Mouse (Mus musculus) cerebellum, adult 9-10 months (tissue): ENCODE measurements around the gene Wdr17.

ENCODE experiments used
- DNase-seq: peaks from one replicate; pipeline ENCODE4 v3.0.0; 2022

The Wdr17 gene

DNA sequence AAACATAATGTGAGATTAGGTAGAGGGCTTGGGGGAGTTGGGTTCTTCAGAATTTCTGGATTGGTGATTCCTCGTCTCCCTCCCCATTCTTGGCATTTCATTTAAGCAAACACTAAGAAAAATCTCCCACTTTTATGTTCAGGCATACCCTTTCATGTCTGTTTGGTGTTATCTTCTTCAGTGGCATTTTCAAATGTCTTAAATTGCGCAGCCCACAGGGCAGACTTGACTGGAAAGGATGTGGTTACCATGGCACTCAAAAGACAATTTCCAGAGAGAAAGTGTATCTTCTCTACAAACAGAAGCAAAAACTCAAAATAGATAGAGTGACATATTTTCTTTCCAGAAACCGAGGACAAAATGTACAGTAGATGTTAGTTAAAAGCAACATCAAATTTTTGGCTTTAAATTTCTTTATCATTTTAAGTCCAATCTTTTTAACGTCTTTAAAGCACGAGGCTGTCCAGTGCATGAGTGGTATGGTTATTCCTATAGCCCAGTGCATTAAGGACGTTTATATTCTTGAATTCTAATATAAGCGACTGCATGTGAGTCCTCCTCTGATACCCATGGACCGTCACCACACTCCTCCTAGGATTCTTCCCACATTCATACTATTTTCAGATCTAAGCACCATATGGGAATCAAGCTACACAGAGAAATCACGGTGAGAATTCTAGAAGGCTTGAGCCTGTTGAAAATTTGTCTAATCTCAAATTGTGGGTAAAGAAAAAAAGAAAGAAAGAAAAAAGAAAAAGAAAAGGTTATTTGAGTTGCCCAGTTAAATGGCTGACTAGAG, at the start of gene Wdr17:
Wdr17 (minus strand) TSS at position 198 of the 799 bp plus-strand sequence.
- no peak for DNase-seq

DNA sequence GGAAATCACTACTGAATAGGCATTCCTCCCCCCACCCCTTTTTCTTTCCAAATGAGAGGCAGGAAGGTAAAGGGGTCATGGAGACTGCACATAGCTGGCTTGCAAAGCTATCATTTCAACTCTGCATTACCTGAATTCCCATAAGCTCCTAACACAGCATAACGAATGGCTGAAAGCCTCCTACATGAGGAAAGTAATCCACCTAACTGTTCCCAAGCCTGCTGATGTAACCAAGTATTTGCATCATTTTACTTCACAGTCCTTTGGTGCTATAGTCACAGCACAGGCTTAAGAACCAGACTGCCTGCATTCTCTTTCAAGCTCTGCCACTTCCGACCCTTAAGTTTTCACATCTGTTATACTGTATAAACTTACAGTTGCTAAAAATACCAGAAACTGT, 45.3 kb upstream of the Wdr17 start:
- no peak for DNase-seq

DNA sequence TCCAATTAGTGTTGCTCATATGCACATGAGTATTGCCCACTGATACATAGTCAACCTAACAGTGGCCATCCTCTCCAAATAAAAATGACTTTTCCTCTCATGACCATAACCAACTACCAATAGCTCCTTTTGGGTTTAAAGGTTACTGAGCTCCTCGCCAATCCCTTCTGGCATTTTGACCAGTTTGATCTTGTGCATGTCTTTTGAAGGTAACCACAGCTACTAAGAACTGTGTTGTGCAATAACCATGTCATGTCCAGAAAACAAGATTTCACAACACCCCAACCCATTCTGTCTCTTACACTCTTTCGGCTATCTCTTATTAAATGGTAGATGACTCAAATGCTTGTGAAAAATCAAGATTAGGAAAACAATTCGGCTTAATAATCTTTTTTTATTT, 38.0 kb upstream of the Wdr17 start:
- no peak for DNase-seq

- DNase-seq, result no peak
These were observed 35.3 kb upstream of the Wdr17 start for GRCm38 (mm10) chr8:54922160-54922855.

DNA sequence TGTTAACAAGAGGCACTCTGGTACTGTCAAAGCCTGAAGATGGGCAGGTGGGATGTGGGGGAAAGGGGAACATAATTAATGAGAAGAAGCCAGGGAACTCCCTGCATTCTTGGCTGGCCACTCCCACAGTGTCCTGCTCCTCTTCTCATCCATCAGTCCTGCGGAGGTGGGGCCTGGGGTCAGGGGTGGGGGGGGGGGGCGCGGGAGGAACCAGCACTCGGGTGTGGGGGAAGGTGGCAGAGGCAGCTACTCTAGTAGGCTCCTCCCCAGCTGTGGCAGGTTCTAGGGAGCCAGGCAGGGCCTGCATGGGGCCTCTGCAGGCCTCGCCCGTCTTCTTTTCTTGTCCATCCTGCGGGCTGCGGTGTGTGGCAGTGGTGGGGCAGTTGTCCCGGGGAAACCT, 30.7 kb upstream of the Wdr17 start:
- DNase-seq, result no peak

GRCm38 (mm10) chr8:54912891-54913290, 25.9 kb upstream of the Wdr17 start:
- no peak for DNase-seq

GRCm38 (mm10) chr8:54899444-54899843, 12.5 kb upstream of the Wdr17 start:
- no peak for DNase-seq

GRCm38 (mm10) chr8:54894637-54895322, 7.8 kb upstream of the Wdr17 start:
- DNase-seq, result no peak

DNA sequence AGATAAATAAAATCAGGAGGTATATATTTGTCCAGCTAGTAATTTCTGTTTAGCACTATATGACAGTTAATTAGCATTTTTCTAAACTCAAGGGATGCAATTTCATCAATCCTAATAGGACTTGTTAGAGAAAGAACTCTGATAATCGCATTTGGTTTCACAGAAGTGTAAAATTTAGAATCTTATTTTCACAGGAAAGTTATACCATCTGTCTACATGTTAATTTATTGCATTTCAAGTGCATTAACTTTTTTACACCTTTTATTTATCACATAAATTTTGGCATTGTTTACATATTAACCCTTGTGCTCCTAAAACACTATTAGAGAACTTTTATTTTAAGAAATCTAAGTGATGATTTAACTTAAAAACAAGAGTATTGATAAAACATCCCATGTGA, 7.2 kb upstream of the Wdr17 start:
- DNase-seq, result no peak

- DNase-seq, result no peak
These were observed 424 bp downstream of the Wdr17 start for GRCm38 (mm10) chr8:54886560-54886959.

DNA sequence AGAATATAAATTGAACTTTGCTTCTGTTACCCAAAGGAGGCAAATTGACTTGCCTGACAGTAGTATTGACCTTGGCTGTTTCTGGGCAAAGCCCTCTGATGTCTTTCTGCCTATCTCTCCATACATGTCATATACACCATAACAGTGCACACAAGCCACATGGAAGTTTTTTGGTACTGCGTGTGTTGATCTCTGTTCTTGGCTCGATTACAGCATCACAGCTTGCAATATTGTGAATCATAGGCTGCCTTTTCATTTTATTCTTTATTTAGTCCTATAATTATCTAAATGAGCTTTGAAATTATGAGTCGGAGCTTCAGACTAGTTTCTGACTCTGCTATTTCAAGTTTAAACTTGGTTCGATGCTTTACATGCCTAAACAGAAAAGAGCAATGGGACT, 10.5 kb downstream of the Wdr17 start:
- no peak for DNase-seq

DNA sequence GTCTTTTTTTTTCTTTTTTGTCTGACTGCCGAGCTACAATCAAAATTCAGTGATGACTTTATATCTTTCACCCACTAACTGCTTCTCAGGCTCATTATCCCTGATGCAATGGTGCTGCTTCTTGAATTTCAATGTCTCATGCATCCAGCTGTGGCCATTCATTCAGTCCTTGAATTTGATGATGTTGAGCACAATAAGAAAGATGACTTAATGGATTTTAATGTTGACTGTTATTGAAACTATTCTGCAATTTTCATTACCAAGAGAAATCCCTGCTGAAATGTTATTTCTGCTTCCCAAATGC, 22.3 kb downstream of the Wdr17 start:
- no peak for DNase-seq

GRCm38 (mm10) chr8:54864038-54864760, 22.8 kb downstream of the Wdr17 start:
- no peak for DNase-seq

- DNase-seq, result no peak
These were observed 50.7 kb downstream of the Wdr17 start for GRCm38 (mm10) chr8:54836029-54836959.

GRCm38 (mm10) chr8:54829794-54830426, 57.1 kb downstream of the Wdr17 start:
- peak; percentile 51 for DNase-seq

DNA sequence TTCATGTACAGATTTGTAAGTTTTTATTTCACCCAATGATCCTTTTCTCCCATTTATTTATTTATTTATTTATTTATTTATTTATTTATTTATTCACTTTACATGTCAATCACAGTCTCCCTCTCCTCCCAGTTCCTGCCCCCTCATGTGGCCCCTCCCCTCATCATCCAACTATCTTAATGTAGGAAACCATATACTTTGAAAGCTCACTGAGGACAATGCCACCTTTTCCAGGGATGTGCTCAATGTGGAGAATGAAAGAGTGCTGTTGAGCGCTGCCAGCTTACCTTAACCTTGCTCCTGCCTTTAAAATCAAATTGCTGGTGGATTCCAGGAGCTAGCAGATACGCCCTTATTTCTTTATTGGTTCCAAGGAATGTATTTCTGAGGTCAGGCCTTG, 59.0 kb downstream of the Wdr17 start:
- DNase-seq, result no peak

DNA sequence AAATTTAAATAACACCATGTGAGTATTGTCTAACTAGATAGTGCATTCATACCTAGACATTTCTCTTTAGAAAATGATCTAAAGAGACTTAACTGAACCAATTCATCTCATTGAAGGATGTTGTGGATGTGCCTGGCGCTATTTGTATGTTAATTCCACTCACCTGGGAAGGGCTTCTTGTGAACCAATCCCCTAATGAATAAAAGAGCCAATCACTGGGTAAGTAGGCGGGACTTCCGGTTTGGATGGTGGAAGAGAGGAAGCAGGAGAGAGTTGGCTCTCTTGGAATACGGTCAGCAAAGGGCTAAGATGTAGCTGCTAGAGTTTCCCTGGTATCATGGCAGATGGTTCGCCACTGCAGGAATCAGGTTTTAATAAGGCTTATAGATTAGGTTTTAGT, 64.0 kb downstream of the Wdr17 start:
- no peak for DNase-seq

DNA sequence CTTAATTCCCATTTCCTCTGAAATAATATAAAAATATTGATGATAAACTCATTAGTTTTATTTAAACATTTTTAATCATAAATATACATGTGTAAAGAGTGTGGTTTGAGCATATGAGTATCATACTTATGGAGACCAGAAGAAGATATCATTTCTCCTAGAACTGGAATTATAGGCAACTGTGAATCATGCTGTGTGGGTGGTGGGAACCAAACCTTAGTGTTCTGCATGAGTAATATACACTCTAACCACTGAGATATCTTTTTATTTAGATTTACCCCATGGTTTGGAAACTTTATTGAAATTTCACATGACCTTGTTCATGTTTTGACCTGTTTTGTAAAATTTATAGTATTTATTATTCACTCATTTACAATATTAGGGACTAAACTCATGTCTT, 68.3 kb downstream of the Wdr17 start:
- DNase-seq, result no peak

DNA sequence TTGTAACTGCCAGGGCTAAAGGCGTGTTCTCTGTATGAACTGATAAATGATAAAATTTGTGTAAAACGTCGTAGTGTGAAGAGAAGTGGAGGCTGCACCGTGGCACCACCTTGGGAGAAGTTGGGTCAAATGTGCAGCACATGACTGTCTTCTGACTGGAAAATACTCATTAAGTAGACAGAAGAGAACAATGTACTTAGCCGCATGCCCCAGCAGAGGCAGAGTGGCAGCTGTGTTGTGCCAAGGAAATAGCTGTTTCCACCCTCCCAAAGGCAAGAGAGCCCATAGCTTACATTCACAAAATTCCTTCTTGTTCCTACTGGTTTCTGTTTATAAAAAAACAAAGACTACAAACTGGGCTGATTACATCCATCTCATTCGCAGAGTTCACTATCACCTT, 78.8 kb downstream of the Wdr17 start:
- DNase-seq, result no peak

- no peak for DNase-seq
These were observed 80.8 kb downstream of the Wdr17 start for GRCm38 (mm10) chr8:54806173-54806572.

DNA sequence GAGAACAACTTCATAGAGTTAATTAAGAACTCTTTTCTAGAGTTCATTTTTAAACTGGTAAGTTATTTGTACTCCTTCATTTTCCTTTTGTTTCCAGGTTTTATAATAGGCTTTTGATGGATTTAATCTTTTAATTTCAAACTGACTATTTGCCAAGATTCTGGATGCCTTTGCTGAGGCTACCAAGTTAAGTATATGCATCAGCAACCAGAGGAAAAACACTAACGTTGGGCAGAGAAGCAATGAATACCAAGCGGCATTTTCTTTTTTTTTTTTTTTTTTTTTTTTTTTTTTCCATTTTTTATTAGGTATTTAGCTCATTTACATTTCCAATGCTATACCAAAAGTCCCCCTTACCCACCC, 94.3 kb downstream of the Wdr17 start:
- no peak for DNase-seq
